In the genomic region with DNA sequence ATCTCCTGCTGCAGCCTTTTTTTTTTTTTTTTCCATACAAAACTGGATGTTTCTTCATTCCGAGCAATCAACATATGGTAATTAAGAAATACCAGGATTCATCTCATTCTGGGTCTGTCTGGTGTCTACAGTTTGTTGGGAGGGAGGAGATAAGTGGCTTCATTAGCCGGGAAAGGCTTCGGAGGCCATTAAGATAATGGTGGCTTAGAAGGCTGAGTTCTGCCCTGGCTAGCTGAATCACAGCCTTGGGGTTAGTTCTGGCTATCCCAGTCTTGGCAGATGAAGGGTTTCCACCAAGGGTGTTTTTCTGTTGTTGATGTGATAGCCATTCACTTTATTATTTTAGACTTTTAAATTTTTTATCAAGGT, we compare ENCODE assay signal across 10 mouse cellular contexts. TPM values are rescaled to one million over a fixed set of nuclear protein-coding genes. Genes with fewer than 3 reads are reported as not detected.
A peak's percentile ranks its signal among the peaks of the same experiment; 100 is the strongest.
DNase-seq lines count a peak whose midpoint lies in the region; ATAC-seq and TF ChIP-seq lines count a peak whose summit lies in the region.
"Had no signal": no experiment of that assay in that cellular context is flagged by ENCODE, and none has a peak within 500 bp of the region (broad histone marks: within the 10 kb centered on the region; RNA-seq: fewer than 3 reads in every experiment).

No protein-coding gene starts in this region.

- peaks cover 7% of the 10 kb centered on the region for H3K4me1 ChIP-seq in midbrain, embryonic 13.5 days (replicated peaks)
- H3K4me1 ChIP-seq in midbrain, embryonic 10.5 days: peaks cover 7% of the 10 kb centered on the region
- H3K4me1 ChIP-seq in hindbrain, embryonic 14.5 days (replicated peaks; ENCODE audit: control insufficient read depth, insufficient read depth, low read length): no peaks in the 10 kb centered on the region
- H3K4me1 ChIP-seq in neural tube, embryonic 15.5 days: peaks cover 10% of the 10 kb centered on the region

- H3K9ac ChIP-seq in midbrain, embryonic 13.5 days (replicated peaks): no peak overlapping the region
- H3K9ac ChIP-seq in hindbrain, embryonic 14.5 days: no peak overlapping the region
- H3K9ac ChIP-seq in neural tube, embryonic 15.5 days (replicated peaks): peak overlapping the region; percentile 41; the same call in 1 of the 2 replicates
- H3K9ac ChIP-seq: embryonic facial prominence, embryonic 15.5 days; liver, embryonic 13.5 days had no signal

- peak; percentile 12 for DNase-seq in gastrocnemius, adult 2 months
- DNase-seq in gastrocnemius, postnatal 10 days: no peak
- DNase-seq in midbrain, embryonic 10.5 days (ENCODE audit: low spot score): no peak
- no peak for DNase-seq in hindbrain, embryonic 14.5 days (ENCODE audit: low spot score)
- no peak for DNase-seq in right cerebral cortex, adult 18-20 months

- peak overlapping the region; percentile 63 for H3K4me2 ChIP-seq in midbrain, embryonic 13.5 days (replicated peaks)
- H3K4me2 ChIP-seq in hindbrain, embryonic 14.5 days (replicated peaks): peak overlapping the region; percentile 58
- H3K4me2 ChIP-seq in neural tube, embryonic 15.5 days: peak overlapping the region; percentile 67

- no peaks in the 10 kb centered on the region for H3K36me3 ChIP-seq in midbrain, embryonic 13.5 days
- no peaks in the 10 kb centered on the region for H3K36me3 ChIP-seq in midbrain, embryonic 10.5 days
- H3K36me3 ChIP-seq in hindbrain, embryonic 14.5 days (replicated peaks; ENCODE audit: control insufficient read depth, insufficient read depth): no peaks in the 10 kb centered on the region
- H3K36me3 ChIP-seq in neural tube, embryonic 15.5 days: peaks cover 1% of the 10 kb centered on the region; the same call in 1 of the 2 replicates
- H3K36me3 ChIP-seq: liver, embryonic 13.5 days had no signal

- intact Hi-C loops in gastrocnemius, adult 2 months (cut with DNase I): loop anchor here (1.0 to 2.0 kb wide), 2 partner anchors 19 to 66 kb away; no protein-coding TSS in a partner anchor

- peak; percentile 47 for ATAC-seq in midbrain, embryonic 13.5 days
- no peak for ATAC-seq in hindbrain, embryonic 14.5 days (ENCODE audit: low FRiP score)
- peak; percentile 22 for ATAC-seq in neural tube, embryonic 15.5 days (ENCODE audit: low FRiP score)
- no peak for ATAC-seq in granulocyte monocyte progenitor cell, adult 5-6 weeks (replicated peaks; ENCODE audit: poor library complexity, severe bottlenecking)

- no peak overlapping the region for H3K4me3 ChIP-seq in gastrocnemius, adult 2 months
- peak overlapping the region; percentile 40; the same call in 1 of the 2 replicates for H3K4me3 ChIP-seq in midbrain, embryonic 13.5 days (replicated peaks)
- no peak overlapping the region for H3K4me3 ChIP-seq in midbrain, embryonic 10.5 days
- H3K4me3 ChIP-seq in hindbrain, embryonic 14.5 days (replicated peaks; ENCODE audit: low read length): no peak overlapping the region
- H3K4me3 ChIP-seq in neural tube, embryonic 15.5 days (replicated peaks): no peak overlapping the region
- H3K4me3 ChIP-seq: liver, embryonic 13.5 days had no signal

- TF ChIP-seq CTCF in gastrocnemius, adult 2 months (IDR thresholded peaks at IDR 0.05): no peak

- no peaks in the 10 kb centered on the region; the same call in 1 of the 2 replicates for H3K9me3 ChIP-seq in midbrain, embryonic 13.5 days
- no peaks in the 10 kb centered on the region for H3K9me3 ChIP-seq in midbrain, embryonic 10.5 days (replicated peaks)
- H3K9me3 ChIP-seq in hindbrain, embryonic 14.5 days (ENCODE audit: control insufficient read depth, low read length): no peaks in the 10 kb centered on the region
- H3K9me3 ChIP-seq in neural tube, embryonic 15.5 days (replicated peaks): no peaks in the 10 kb centered on the region
- H3K9me3 ChIP-seq: embryonic facial prominence, embryonic 15.5 days had no signal

- WGBS in midbrain, embryonic 13.5 days: 44% methylated on average over 3 of the region's 3 CpGs
- 48% methylated on average over 3 of the region's 3 CpGs for WGBS in midbrain, embryonic 10.5 days
- 48% methylated on average over 3 of the region's 3 CpGs for WGBS in hindbrain, embryonic 14.5 days
- 22% methylated on average over 3 of the region's 3 CpGs for WGBS in neural tube, embryonic 15.5 days

- H3K27ac ChIP-seq in gastrocnemius, adult 2 months: no peak overlapping the region
- no peak overlapping the region for H3K27ac ChIP-seq in midbrain, embryonic 13.5 days
- H3K27ac ChIP-seq in midbrain, embryonic 10.5 days (replicated peaks): no peak overlapping the region
- H3K27ac ChIP-seq in hindbrain, embryonic 14.5 days: no peak overlapping the region
- no peak overlapping the region for H3K27ac ChIP-seq in neural tube, embryonic 15.5 days (replicated peaks)
- H3K27ac ChIP-seq: embryonic facial prominence, embryonic 15.5 days; liver, embryonic 13.5 days had no signal

- no peaks in the 10 kb centered on the region for H3K27me3 ChIP-seq in midbrain, embryonic 13.5 days
- H3K27me3 ChIP-seq in midbrain, embryonic 10.5 days (ENCODE audit: low read depth, poor library complexity, severe bottlenecking): no peaks in the 10 kb centered on the region
- H3K27me3 ChIP-seq in hindbrain, embryonic 14.5 days (ENCODE audit: control insufficient read depth, insufficient read depth, low read length): no peaks in the 10 kb centered on the region
- no peaks in the 10 kb centered on the region for H3K27me3 ChIP-seq in neural tube, embryonic 15.5 days (replicated peaks)
- H3K27me3 ChIP-seq: embryonic facial prominence, embryonic 15.5 days; liver, embryonic 13.5 days had no signal

RNA-seq across cellular contexts. Expression of a gene that starts 18.3 kb away (rescaled TPM):
- 10 to 100 TPM; 23.4 to 31.9 TPM for total RNA-seq in gastrocnemius, adult 2 months (2021)
- total RNA-seq in gastrocnemius, postnatal 10 days (2021): 10 to 100 TPM; 15.1 to 15.8 TPM
- polyA plus RNA-seq in midbrain, embryonic 13.5 days (2015; fragmentation: Nextera tagmentation; extraction: Ambion mirVana): 21.7 and 22.6 TPM in 2 replicates
- 14.3 and 16.3 TPM in 2 replicates for polyA plus RNA-seq in midbrain, embryonic 10.5 days (2016; fragmentation: Nextera tagmentation; extraction: Ambion mirVana)
- polyA plus RNA-seq in hindbrain, embryonic 14.5 days (2014; fragmentation: Nextera tagmentation; extraction: Ambion mirVana): 29.2 and 33.9 TPM in 2 replicates
- polyA plus RNA-seq in neural tube, embryonic 15.5 days (2015; fragmentation: Nextera tagmentation; extraction: Ambion mirVana): 32.0 and 36.2 TPM in 2 replicates
- total RNA-seq in granulocyte monocyte progenitor cell, adult 5-6 weeks (2014; fragmentation: Nextera tagmentation): 31.3 and 39.0 TPM in 2 replicates
- total RNA-seq in granulocyte monocyte progenitor cell, adult 5-6 weeks (2017): 23.6 and 31.1 TPM in 2 replicates

RNA-seq across cellular contexts. Expression of a gene that starts 26.5 kb away (rescaled TPM):
- total RNA-seq in gastrocnemius, adult 2 months (2021): 10 to 100 TPM in 1 of 2 experiments, 1 to 10 TPM in 1; 6.6 to 15.0 TPM
- total RNA-seq in gastrocnemius, postnatal 10 days (2021): 1 to 10 TPM; 5.7 to 9.4 TPM
- polyA plus RNA-seq in midbrain, embryonic 13.5 days (2015; fragmentation: Nextera tagmentation; extraction: Ambion mirVana): 0.58 TPM in 2 replicates
- 2.3 and 2.6 TPM in 2 replicates for polyA plus RNA-seq in midbrain, embryonic 10.5 days (2016; fragmentation: Nextera tagmentation; extraction: Ambion mirVana)
- polyA plus RNA-seq in hindbrain, embryonic 14.5 days (2014; fragmentation: Nextera tagmentation; extraction: Ambion mirVana): 0.66 and 0.90 TPM in 2 replicates
- 0.75 and 1.4 TPM in 2 replicates for polyA plus RNA-seq in neural tube, embryonic 15.5 days (2015; fragmentation: Nextera tagmentation; extraction: Ambion mirVana)
- 0.32 and 2.8 TPM in 2 replicates for total RNA-seq in granulocyte monocyte progenitor cell, adult 5-6 weeks (2014; fragmentation: Nextera tagmentation)
- 0.52 and 1.2 TPM in 2 replicates for total RNA-seq in granulocyte monocyte progenitor cell, adult 5-6 weeks (2017)

Comparison
In these comparisons a context has a peak if more than half of its experiments do, and no peak if none do; other contexts are left out.
1. ATAC-seq: peak in midbrain, embryonic 13.5 days (single experiment) and neural tube, embryonic 15.5 days (single experiment); none in hindbrain, embryonic 14.5 days (single experiment) and granulocyte monocyte progenitor cell, adult 5-6 weeks (single experiment).
2. Peak in every context shown above with its lines, with median percentiles within 50 percentile points of each other: H3K4me2 ChIP-seq.